Mouse (Mus musculus): ENCODE measurements around the gene Pih1d2. TPM values are rescaled to one million over a fixed set of nuclear protein-coding genes. Genes with fewer than 3 reads are reported as not detected.
"Not testable (repeated sequence)": the region's sequence is repeated elsewhere in the genome, so short reads cannot be mapped to it uniquely, and the experiment has no call there.

The Pih1d2 gene
- total RNA-seq, 2 experiments from 2014 or later, result 0.20 to 0.43 TPM

DNA sequence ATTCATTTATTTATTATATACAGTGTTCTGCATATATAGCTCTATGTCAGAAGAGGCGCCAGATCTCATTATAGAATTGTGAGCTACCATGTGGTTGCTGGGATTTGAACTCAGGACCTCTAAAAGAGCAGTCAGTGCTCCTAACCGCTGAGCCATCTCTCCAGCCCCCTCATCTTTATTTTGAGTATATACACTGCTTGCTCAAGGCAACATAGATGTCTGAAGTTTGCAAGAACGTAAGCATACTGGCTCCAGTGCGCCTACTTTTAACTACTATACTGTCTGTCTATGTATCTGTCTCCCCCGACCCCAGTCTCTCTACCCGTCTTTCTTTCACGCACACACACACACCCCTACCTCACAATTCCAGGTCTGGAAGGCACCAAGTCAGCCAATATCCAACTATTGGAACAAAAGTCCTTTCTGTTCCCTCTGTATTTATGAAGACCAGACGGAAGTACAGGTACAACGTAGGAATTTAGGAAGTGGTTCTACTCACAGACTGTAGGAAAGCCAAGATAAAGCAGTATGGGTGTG, 741 bp downstream of the Pih1d2 start:
- DNase-seq, result no peak

DNA sequence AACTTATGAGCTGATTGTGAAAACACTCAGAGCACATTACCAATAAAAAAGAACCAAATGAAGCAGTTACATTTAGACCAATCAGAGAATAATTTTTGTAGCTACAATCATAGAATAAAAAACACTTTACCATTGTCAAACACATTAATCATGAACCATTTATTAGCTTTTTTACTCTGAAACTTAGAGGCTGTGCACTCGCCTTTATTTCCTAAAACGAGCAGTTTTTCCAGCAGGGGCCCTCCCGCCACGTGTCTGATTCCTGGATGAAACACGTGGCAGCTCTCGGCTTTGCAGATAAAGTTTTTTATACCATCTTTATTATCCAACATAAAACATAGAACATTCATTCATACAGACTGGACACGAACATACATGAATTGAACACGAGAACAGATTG, 13.8 kb downstream of the Pih1d2 start:
- DNase-seq, result not testable (repeated sequence)

DNA sequence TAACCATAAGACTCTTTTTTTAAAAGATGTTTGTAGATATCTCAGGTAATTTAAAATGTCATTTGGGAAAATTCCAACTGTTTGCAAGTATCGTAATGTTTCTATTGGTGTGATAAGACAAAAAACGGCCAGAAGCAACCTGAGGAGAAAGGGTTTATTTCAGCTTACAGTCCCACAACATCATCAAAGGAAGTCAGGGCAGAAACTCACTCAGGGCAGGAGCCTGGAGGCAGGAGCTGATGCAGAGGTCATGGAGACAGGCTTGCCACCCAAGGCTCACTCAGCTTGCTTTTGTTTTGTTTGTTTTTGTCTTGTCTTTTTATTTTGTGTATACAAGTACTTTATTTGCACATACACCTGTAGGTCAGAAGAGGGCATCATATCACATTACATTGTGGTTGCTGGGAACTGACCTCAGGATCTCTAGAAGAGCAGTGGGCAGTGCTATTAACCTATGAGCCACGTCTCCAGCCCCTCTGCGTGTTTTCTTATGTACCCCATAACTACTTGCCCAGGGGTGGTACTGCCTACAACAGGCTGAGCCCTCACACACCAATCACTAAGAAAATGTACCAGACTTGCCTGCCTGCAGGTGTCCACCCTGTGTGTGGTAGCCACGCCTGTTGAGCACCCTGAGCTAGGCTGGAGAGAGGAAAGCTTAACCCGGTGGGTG, 15.0 kb downstream of the Pih1d2 start:
- no peak for DNase-seq

DNA sequence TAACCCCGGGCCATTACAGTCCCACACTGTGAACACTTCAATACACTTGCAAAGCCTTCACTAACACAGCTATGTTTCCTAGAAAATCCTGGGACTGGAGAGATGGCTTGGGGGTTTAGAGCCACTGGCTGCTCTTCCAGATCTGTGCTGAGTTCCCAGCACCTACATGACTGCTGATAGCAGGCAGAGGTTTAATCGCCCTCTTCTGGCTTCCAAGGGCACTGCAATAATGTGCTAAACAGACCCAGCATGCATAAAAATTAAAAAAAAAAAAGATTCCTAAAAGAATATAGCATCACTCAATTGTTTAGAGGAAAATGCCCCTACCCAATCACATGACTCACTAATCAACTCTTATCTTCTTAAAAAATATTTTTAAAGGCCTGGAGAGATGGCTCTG, 15.9 kb downstream of the Pih1d2 start:
- DNase-seq, result no peak

DNA sequence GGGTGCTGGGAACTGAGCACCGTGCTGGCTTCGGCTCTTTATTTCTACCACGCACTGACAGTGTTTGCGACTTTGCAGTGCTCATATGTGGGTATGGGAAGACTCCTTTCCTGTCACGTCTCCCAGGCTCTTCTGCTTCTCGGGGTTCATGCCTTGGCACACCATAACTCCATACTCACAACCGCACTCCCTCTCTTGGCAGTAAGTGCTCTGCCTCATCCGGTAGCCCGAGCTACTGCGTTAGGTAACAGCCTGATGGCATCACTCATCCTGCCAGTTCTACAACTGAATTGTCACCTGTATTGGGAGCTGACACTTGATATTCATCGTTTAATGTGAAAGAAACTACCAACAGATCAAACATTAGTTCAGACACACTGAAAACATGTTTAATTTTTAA, 17.1 kb downstream of the Pih1d2 start:
- no peak for DNase-seq

DNA sequence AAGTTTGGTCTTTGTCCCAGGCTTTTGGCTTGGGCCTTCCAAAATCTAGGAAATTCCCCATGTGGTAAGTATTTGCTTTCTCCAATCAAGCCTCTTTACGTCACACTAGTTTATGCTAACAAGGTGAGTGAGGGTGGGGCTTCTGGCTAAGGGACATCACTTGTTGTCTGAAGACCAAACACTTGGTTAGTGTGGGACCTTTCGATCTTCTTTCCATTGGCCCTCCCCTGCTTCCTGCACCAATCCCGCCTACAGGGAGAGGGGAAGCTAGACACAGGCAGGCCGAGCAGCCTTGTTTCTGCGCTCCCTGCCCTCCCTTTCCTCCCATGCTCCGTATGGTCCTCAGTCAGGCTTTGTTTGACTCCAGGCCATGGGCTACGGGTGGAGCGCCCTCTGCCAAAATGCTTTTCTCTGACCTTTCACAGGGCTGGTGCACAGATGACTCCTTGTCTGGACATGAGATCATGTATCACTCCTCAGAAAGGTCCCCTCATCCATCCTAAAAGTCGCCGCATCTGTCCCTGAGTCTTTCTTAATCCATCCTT, 29.8 kb downstream of the Pih1d2 start:
- DNase-seq, result peak; percentile 16

DNA sequence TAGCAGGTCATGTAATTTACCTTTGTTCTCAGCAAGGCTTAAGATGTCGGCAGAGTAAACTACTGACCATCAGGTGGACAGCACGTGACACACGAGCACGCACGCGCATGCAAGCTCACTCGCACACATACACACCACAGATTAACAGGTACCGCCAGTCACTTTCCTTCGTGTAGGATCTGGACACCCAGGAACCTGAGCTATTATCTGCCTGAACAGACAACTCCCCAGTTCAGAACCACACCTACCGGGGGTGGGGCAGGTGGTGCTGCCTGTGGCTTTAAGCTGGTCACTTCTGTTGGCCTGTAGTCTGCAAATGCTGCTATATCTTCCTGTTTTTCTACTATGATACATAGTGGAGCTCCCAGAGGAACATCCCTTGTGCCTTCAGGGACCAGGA, 33.4 kb downstream of the Pih1d2 start:
- DNase-seq, result no peak

DNA sequence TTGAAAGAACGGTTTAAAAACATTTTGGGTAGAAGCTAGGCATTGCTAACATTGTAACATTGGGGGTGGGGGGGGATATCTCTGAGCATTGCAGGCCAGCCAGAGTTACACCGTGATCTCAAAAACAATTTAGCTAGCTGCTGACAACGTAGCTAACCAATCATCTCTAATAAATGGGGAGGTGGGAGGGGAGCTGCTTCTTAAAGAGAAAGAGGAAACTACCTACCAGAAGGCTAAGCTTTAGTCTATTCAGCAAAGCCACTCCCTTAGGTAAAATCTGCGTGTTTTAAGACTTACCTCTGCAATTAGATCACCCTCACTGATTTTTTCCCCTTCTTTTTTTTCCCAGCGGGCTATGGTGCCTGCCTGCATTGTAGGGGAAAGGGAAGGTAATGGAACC, 41.3 kb downstream of the Pih1d2 start:
- no peak for DNase-seq

DNA sequence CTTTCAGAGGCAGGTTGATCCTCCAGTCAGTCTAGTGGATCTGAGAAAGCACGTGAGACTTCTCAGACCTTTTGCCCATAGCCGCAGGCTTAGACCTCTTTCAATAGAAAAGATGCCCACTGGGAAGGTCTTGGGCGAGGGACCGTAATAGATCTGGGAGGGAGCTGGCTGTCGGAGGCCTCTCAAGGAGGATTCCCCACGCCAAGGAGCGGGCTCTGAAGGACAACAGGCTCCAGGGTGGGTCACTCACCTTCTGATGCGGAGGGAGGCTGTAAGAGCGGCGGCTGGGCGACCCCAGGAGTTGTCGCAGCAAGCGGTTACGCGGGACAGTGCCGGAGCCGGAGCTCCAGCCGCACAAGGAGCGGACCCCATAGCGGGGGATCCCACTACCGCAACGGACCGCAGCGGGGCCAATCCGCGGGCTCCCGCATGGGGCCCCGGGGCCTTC, 41.8 kb downstream of the Pih1d2 start:
- no peak for DNase-seq

DNA sequence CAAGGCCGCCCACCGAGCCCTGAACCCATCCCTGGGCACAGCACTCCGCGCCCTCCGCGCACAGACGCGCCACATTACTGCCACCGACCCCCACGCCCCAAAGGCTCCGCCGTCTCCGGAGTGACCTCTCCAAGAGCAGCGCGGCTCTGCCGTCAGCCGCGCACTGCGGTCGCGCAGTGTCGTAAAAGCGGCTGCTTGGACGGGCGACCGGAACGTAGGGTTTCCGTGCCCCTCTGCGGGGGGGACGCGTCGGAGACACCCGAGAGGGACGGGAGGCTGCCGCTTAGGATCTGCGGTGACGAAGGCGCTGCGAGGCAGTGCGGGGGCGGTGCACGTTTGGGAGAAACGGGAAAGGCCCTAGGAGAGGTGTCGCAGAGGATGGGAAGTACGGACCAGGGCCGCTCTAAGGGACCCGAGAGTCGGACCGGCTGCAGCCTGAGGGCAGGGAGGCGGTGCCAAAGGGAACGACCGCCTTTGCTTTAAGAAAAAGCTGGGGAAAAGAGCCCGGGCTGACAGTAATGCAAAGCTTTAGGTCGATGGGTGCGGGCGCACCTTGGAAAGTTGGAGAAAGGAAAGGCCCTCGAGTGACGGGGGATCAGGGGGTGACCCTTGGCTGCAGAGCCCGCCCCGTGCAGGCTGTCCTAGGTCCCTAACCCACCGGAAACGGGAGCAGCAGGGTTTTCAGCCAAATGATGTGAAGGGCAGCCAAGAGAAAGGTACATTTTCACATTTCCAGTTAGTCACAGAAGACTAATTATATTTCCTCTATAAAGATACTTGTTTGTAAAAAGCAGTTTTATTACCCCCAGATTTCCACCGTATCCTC, 42.5 kb downstream of the Pih1d2 start, which contains the start of gene Dlat:
TSS of gene Dlat (minus strand) at position 389 of the 826 bp plus-strand sequence.
- peak; percentile 90 for DNase-seq

DNA sequence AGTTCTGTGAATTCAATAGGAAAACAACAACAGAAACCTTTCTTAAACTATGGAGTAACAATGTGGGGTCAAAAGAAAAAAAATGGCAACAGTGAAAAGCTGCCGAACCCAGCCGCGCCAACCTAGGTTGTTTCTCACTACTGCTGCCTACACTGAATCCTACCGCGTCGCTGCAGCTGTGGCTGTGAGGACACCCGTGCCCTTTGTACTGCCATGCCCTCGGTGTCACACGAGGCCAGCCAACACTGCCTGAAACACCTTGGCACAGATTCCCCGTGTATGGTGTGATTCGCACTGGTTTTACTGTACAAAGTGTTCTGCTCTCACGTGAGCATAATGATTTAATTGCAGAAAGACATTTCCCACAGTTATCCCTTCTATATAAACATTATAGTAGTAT, 43.3 kb downstream of the Pih1d2 start:
- peak; percentile 25 for DNase-seq

DNA sequence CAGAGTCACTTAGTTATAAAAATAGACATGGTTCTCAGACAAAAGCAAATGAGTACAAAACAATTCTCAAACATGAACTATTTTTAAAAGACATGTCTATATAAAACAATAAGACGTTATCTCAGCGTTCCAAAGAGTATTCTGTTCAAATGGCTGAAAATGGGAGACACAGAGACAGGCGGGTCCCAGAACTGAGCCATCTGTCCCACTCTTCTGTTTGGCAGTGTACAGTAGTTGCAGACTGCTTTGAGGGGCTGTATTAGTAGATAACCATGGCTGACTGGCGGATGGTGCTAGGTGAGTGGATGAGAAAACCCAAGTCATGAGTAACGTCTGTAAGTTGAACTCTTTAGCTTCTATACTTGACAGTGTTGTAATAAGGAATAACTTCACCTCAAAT, 47.7 kb downstream of the Pih1d2 start:
- no peak for DNase-seq

DNA sequence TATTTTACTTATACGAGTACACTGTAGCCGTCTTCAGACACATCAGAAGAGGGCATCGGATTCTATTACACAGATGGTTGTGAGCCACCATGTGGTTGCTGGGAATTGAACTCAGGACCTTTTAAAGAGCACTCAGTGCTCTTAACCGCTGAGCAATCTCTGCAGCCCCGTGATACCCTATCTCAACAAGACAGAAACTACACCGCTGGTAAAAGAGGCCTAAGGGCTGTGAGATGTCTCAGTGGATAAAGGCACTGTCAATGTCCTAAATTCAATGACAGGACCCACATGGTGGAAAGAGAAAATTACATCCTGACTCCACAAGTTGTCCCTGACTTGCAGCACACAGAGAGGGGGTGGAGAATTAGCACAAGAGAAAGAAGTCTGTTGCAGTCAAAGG, 49.3 kb downstream of the Pih1d2 start:
- DNase-seq, result no peak

DNA sequence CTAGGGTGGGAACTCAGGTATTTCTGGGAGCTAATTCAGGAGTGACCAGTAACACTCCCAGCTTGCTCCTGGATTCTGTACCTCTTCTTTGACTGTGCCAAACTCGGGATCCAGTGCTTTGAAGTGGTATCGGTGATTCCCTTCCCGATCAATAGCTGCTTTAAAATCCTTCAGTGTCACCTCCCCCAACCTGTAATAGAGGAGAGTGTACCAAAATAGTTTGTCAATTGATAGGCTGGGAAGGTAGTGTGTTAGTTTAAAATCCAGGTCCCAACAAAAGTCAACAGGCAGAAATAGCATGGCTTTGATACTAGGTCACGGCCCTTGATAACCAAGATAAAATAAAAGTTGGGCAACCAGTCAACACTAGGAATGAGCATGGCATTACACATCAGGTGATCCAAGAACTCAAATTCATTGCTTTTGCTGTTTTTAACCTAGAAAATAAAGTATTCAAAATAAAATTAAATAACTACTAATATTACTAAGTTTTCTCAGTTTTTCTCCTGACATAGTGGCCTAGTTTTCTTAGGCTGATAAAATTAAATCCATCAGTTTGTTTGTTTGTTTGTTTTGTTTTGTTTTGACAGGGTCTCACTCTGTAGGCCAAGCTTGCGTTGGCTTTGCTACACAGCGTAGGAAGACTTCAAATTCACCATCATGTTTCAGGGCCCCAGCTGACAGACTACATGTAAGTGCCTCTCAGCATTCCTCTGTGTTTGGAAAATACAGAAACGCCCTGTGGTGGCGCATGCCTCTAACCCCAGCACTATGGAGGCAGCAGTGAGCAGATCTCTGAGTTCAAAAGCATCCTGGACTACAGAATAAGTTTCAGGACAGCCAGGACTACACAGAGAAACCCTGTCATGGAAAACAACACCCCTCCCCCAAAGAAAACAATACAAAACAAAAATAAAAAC, 50.7 kb downstream of the Pih1d2 start:
- DNase-seq, result no peak

DNA sequence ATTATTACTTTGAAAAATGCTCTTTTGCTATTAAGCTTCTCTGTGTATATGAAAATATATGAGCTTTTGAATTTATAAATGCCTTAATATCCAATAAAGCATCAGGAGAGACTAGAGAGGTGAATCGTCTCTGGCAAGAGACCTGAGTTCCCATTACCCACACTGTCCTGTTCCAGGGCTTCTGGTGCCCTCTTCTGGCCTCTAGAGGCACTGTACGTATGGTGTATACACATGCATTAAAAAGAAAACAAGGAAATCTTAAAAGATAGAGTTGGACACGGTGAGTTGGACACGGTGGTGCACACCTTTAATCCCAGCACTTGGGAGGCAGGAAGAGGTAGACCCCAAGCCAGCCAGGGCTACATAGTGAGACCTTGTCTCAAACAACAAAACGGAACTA, 53.6 kb downstream of the Pih1d2 start:
- DNase-seq, result peak; percentile 19

Other genes with a start within 250 kb of the Pih1d2 start
- not detected for gene Plet1, start 122.8 kb upstream of the Pih1d2 start, total RNA-seq (2021)
- gene Pts, start 88.6 kb upstream of the Pih1d2 start, total RNA-seq (2021), result 10 to 100 TPM in 1 of 2 experiments, 1 to 10 TPM in 1; 8.5 to 11.2 TPM
- gene Il18, start 62.5 kb upstream of the Pih1d2 start, total RNA-seq (2021), result under 1 TPM; 0.43 to 0.75 TPM
- under 1 TPM; 0.28 to 0.40 TPM for gene Bco2, start 62.1 kb upstream of the Pih1d2 start, total RNA-seq (2021)
- not detected for gene Tex12, start 56.0 kb upstream of the Pih1d2 start, total RNA-seq (2021)
- 100 to 1,000 TPM; 338 to 360 TPM for gene Sdhd, start 13.5 kb upstream of the Pih1d2 start, total RNA-seq (2021)
- 100 to 1,000 TPM; 182 to 200 TPM for gene Timm8b, start 13.4 kb upstream of the Pih1d2 start, total RNA-seq (2021)
- gene Nkapd1, start 143 bp downstream of the Pih1d2 start, total RNA-seq (2021), result 10 to 100 TPM in 1 of 2 experiments, 1 to 10 TPM in 1; 7.7 to 10.4 TPM
- 100 to 1,000 TPM; 228 to 279 TPM for gene Dlat, start 42.5 kb downstream of the Pih1d2 start, total RNA-seq (2021)
- gene Dixdc1, start 122.2 kb downstream of the Pih1d2 start, total RNA-seq (2021), result 1 to 10 TPM; 2.4 to 4.0 TPM
- gene 2310030G06Rik, start 129.2 kb downstream of the Pih1d2 start, total RNA-seq (2021), result 1 to 10 TPM; 1.5 to 6.5 TPM
- gene Cryab, start 134.0 kb downstream of the Pih1d2 start, total RNA-seq (2021), result 1,000 to 10,000 TPM; 1,104 to 3,330 TPM
- gene Hspb2, start 135.0 kb downstream of the Pih1d2 start, total RNA-seq (2021), result 100 to 1,000 TPM; 106 to 134 TPM
- 1 to 10 TPM; 3.7 to 3.9 TPM for gene Fdxacb1, start 150.9 kb downstream of the Pih1d2 start, total RNA-seq (2021)
- gene Alg9, start 157.7 kb downstream of the Pih1d2 start, total RNA-seq (2021), result 10 to 100 TPM in 1 of 2 experiments, 1 to 10 TPM in 1; 9.0 to 10.5 TPM
- 10 to 100 TPM in 1 of 2 experiments, 1 to 10 TPM in 1; 9.0 to 10.7 TPM for gene 1110032A03Rik, start 158.2 kb downstream of the Pih1d2 start, total RNA-seq (2021)
- gene Ppp2r1b, start 228.0 kb downstream of the Pih1d2 start, total RNA-seq (2021), result 1 to 10 TPM; 5.0 to 7.9 TPM

Data from gastrocnemius, postnatal 25 days (tissue).